Mouse (Mus musculus) spleen, adult 2 months (tissue): ENCODE measurements around the gene Cplx3.

ENCODE experiments used
- CTCF ChIP-seq: fragments of 200-500 bp; IDR thresholded peaks from 2 replicates; pipeline ENCODE4 v1.5.1; 2011; ENCODE audit warnings: mild to moderate bottlenecking, inconsistent platforms; ENCODE audit not compliant: insufficient read depth, insufficient read length, insufficient replicate concordance; ENCODE audit errors: extremely low read depth
- POLR2A ChIP-seq: fragments of 200-500 bp; IDR thresholded peaks from 2 replicates; pipeline ENCODE4 v1.6.1; 2011; ENCODE audit warnings: low read depth, low read length, inconsistent platforms

GRCm38 (mm10) chr9:57554753-57555152 lies 51.3 kb downstream of the Cplx3 start:
- TF ChIP-seq CTCF, result no peak
- TF ChIP-seq POLR2A, result no peak
